Mouse (Mus musculus): ENCODE measurements around the gene Otud1. TPM values are rescaled to one million over a fixed set of nuclear protein-coding genes. Genes with fewer than 3 reads are reported as not detected.

The Otud1 gene
- polyA plus RNA-seq, 1 experiment from 2014 or later: 0.80 TPM

DNA sequence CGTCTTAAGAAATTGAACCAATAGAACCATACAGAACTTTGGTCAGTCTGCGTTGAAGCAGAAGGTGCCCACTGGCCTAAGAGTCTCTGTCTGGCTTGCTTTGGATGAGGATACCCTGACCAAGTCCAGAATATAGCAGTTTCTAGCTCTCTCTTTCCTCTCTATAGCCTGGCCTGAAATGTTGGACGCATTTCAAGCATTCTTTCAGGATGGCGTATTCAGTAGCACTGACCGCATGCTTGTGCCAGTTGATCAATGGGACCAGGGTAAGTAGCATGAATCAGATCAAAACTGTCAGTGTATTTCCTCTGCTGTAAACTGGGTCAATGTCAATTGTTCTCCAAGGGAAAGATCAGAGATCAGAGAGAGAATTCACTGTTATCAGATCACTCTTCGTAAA lies 6.6 kb downstream of the Otud1 start:
- H3K9ac ChIP-seq (ENCODE audit: low read length): no peak overlapping the region
- H3K4me1 ChIP-seq (replicated peaks; ENCODE audit: control insufficient read depth, insufficient read depth, low read length): peaks cover 6% of the 10 kb centered on the region
- H3K4me3 ChIP-seq (ENCODE audit: low read depth, low read length): no peak overlapping the region
- H3K27ac ChIP-seq (ENCODE audit: low read depth, low read length): no peak overlapping the region
- ATAC-seq (replicated peaks; ENCODE audit: low FRiP score) (peak; percentile 45; the same call in 1 of the 2 replicates), DNase-seq (ENCODE audit: low spot score) (no peak)
- no peaks in the 10 kb centered on the region for H3K36me3 ChIP-seq (ENCODE audit: control insufficient read depth, insufficient read depth, low read length)
- H3K4me2 ChIP-seq (ENCODE audit: low read depth, low read length, severe bottlenecking): no peak overlapping the region
- no peaks in the 10 kb centered on the region for H3K9me3 ChIP-seq (ENCODE audit: control insufficient read depth, low read length)
- 41% methylated on average over 6 of the region's 6 CpGs for WGBS
- H3K27me3 ChIP-seq (ENCODE audit: control insufficient read depth, insufficient read depth, low read length): peaks cover 4% of the 10 kb centered on the region

DNA sequence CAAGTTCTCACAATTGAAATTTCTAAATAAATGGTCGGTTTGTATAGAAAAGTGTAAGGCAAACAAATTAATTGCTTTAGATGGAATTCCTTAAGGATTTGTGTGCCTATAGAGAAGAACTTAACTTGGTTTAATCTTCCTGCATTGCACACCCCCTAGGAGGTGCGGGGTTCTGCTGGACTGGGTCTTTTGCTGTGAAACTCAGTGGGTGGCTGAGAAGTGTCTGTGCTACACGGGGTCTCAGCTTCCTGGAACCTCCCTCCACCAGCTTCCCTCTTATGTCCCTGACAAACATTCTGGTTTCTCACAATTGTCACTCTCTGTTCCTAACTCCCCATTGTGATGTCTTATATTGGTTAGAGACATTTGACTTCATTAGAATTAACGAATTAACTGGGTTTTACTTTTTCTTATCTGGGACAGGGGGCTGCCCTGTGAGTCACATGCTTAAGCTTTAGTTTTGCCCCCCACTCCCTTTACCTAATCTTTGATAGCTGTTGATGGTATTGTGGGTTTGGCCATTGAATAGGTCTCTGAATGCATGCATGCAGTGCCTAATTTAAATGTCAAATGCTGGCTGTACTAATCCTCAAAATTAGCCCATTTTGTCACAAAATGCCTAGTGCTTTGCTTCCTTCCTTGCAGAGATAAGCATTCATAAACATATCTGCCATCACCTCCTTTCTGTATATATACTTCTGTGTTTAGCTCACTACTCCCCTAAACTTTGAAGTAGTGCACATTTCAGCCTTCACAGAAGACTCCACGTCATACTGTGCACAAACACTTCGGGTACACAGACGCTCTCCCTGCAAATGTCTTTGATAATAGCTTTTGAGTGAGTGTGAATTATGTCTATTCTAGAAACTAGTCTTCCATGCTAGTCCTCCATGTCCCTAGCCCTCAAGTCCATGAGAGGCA lies 7.3 kb downstream of the Otud1 start:
- H3K4me3 ChIP-seq (ENCODE audit: low read depth, low read length): no peak overlapping the region
- ATAC-seq (replicated peaks; ENCODE audit: low FRiP score) (peak; percentile 55), DNase-seq (ENCODE audit: low spot score) (no peak)
- no peaks in the 10 kb centered on the region for H3K36me3 ChIP-seq (ENCODE audit: control insufficient read depth, insufficient read depth, low read length)
- 10% methylated on average over 7 of the region's 7 CpGs for WGBS
- no peak overlapping the region for H3K9ac ChIP-seq (ENCODE audit: low read length)
- H3K9me3 ChIP-seq (ENCODE audit: control insufficient read depth, low read length): no peaks in the 10 kb centered on the region
- no peaks in the 10 kb centered on the region for H3K27me3 ChIP-seq (ENCODE audit: control insufficient read depth, insufficient read depth, low read length)
- no peak overlapping the region for H3K27ac ChIP-seq (ENCODE audit: low read depth, low read length)
- peaks cover 6% of the 10 kb centered on the region for H3K4me1 ChIP-seq (replicated peaks; ENCODE audit: control insufficient read depth, insufficient read depth, low read length)
- H3K4me2 ChIP-seq (ENCODE audit: low read depth, low read length, severe bottlenecking): no peak overlapping the region

DNA sequence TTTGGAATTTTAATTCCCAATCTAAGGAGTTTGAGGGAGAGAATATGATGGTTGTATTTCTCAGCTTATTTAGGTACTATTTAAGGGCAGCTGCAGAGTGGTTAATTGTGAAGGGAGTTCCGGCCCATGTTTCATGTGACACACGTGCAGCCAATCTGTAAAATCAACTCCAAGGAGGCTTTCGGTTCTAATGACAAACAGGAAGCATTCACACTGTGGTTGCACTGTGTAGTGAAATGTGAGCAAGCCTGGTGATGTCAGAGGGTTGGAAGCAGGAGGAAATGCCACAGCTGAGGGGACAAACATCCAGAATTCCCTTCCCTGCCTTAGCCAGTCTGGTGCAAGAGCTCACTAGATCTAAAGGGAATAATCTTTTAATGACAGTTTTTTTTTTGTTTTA lies 8.3 kb downstream of the Otud1 start:
- no peak overlapping the region for H3K9ac ChIP-seq (ENCODE audit: low read length)
- H3K9me3 ChIP-seq (ENCODE audit: control insufficient read depth, low read length): no peaks in the 10 kb centered on the region
- H3K4me2 ChIP-seq (ENCODE audit: low read depth, low read length, severe bottlenecking): no peak overlapping the region
- no peak for DNase-seq (ENCODE audit: low spot score)
- no peaks in the 10 kb centered on the region for H3K27me3 ChIP-seq (ENCODE audit: control insufficient read depth, insufficient read depth, low read length)
- WGBS: 47% methylated on average over 3 of the region's 3 CpGs
- no peaks in the 10 kb centered on the region for H3K36me3 ChIP-seq (ENCODE audit: control insufficient read depth, insufficient read depth, low read length)
- no peak overlapping the region for H3K4me3 ChIP-seq (ENCODE audit: low read depth, low read length)
- ATAC-seq (replicated peaks; ENCODE audit: low FRiP score): no peak
- H3K4me1 ChIP-seq (replicated peaks; ENCODE audit: control insufficient read depth, insufficient read depth, low read length): peaks cover 6% of the 10 kb centered on the region
- no peak overlapping the region for H3K27ac ChIP-seq (ENCODE audit: low read depth, low read length)

DNA sequence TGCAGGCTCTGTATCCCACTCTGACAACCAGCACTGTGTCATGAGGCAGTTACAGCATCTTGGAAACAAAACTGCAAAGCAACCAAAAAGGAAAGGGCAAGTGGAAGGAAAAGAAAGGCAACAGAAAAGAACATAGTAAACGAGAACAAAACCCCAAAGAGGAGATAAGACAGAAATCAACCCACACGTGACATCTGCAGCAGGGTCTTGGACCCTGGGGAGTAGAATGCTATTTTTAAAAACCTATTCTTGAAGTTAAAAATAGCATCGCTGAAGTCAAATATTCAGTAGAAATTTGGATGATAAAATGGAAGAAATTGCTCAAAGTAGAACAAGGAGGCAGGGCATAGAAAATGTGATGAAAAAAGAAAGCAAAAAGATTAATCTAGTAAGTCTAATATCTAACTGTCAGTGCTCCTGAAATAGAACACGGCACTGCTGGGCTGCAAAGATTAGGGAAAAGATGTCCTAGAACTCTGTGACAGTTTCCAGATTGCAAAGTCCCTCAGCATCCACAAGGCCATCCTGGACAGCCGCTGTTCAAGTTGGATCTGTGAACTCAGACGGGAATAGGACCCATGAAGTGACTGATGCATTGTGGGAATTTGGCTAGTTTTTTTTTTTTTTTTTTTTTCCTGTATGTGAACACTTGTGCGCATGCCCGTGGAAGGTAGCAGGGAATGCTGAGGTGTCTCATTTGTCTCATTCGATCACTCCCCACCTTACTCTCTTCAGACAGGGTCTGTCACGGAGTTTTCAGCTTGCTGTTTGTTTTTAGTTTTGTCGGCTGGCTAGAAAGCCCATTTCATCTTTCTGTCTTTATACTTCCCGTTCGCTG lies 13.5 kb downstream of the Otud1 start:
- Histone ChIP-seq H3K4me2 (ENCODE audit: low read depth, low read length, severe bottlenecking) (no peak overlapping the region), H3K36me3 (ENCODE audit: control insufficient read depth, insufficient read depth, low read length) (no peaks in the 10 kb centered on the region), H3K27me3 (ENCODE audit: control insufficient read depth, insufficient read depth, low read length) (no peaks in the 10 kb centered on the region), H3K4me1 (replicated peaks; ENCODE audit: control insufficient read depth, insufficient read depth, low read length) (no peaks in the 10 kb centered on the region; the same call in 1 of the 2 replicates), H3K9ac (ENCODE audit: low read length) (no peak overlapping the region), H3K9me3 (ENCODE audit: control insufficient read depth, low read length) (no peaks in the 10 kb centered on the region), H3K4me3 (ENCODE audit: low read depth, low read length) (no peak overlapping the region), H3K27ac (ENCODE audit: low read depth, low read length) (no peak overlapping the region)
- 87% methylated on average over 13 of the region's 13 CpGs for WGBS
- no peak for ATAC-seq (replicated peaks; ENCODE audit: low FRiP score)
- no peak for DNase-seq (ENCODE audit: low spot score)

DNA sequence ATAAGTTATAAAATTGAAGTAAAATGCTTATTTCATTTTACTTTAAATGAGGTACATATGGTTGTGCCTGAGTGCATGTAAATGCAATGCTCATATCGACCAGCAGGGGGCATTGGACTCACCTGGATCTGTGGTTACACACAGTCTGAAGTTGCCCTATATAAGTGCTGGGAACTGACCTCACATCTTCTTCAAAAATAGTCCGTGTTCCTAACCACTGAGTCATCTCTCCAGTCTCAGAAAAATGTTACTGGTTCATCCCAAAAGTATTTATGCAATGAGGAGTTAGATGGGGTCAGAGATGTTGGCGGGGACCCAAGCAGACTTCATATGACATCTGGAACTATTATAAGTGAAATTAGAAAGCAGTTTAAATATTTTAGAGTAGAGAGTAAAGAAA lies 25.4 kb downstream of the Otud1 start:
- no peak for ATAC-seq (replicated peaks; ENCODE audit: low FRiP score)
- Histone ChIP-seq H3K4me2 (ENCODE audit: low read depth, low read length, severe bottlenecking) (no peak overlapping the region), H3K36me3 (ENCODE audit: control insufficient read depth, insufficient read depth, low read length) (no peaks in the 10 kb centered on the region), H3K27ac (ENCODE audit: low read depth, low read length) (no peak overlapping the region), H3K9me3 (ENCODE audit: control insufficient read depth, low read length) (no peaks in the 10 kb centered on the region), H3K4me3 (ENCODE audit: low read depth, low read length) (no peak overlapping the region), H3K4me1 (replicated peaks; ENCODE audit: control insufficient read depth, insufficient read depth, low read length) (no peaks in the 10 kb centered on the region), H3K9ac (ENCODE audit: low read length) (no peak overlapping the region), H3K27me3 (ENCODE audit: control insufficient read depth, insufficient read depth, low read length) (no peaks in the 10 kb centered on the region)
- WGBS: 56% methylated on average over 3 of the region's 3 CpGs
- DNase-seq (ENCODE audit: low spot score): no peak

DNA sequence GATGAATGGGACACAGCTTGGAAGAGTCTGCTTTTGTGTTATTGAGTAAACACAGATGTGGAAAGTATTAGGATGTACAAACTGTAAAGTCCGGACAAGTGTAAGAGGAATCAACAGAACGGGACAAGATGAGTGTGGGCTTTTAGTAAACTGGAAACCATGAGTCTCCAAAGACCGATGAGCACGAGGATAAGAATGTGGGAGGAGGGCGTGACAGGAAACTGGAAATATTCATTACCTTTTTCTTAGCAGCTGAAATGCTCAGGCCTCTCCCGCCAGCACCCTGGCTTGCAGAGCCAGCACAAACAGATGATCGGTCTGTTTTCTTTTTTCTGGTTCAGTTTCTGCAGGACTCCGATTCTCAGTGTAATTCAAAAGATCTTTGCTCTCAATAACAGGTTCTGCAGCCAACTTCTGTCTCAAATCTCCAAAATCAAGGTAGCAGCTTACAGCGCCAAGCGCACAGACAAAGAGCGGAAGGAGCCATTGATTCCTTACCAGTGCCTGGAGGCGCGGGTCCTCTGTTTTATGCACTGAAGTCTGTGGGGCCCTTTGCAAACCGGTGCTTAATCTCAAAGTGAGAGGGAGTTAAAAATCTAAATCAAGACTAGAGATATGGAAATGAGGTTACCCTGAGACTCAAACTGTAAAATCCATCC lies 28.1 kb downstream of the Otud1 start:
- 63% methylated on average over 14 of the region's 14 CpGs for WGBS
- no peak for DNase-seq (ENCODE audit: low spot score)
- ATAC-seq (replicated peaks; ENCODE audit: low FRiP score): no peak
- no peaks in the 10 kb centered on the region for H3K36me3 ChIP-seq (ENCODE audit: control insufficient read depth, insufficient read depth, low read length)
- no peaks in the 10 kb centered on the region for H3K27me3 ChIP-seq (ENCODE audit: control insufficient read depth, insufficient read depth, low read length)
- no peaks in the 10 kb centered on the region for H3K9me3 ChIP-seq (ENCODE audit: control insufficient read depth, low read length)
- H3K4me2 ChIP-seq (ENCODE audit: low read depth, low read length, severe bottlenecking): no peak overlapping the region
- no peak overlapping the region for H3K27ac ChIP-seq (ENCODE audit: low read depth, low read length)
- H3K9ac ChIP-seq (ENCODE audit: low read length): no peak overlapping the region
- no peaks in the 10 kb centered on the region for H3K4me1 ChIP-seq (replicated peaks; ENCODE audit: control insufficient read depth, insufficient read depth, low read length)
- no peak overlapping the region for H3K4me3 ChIP-seq (ENCODE audit: low read depth, low read length)

DNA sequence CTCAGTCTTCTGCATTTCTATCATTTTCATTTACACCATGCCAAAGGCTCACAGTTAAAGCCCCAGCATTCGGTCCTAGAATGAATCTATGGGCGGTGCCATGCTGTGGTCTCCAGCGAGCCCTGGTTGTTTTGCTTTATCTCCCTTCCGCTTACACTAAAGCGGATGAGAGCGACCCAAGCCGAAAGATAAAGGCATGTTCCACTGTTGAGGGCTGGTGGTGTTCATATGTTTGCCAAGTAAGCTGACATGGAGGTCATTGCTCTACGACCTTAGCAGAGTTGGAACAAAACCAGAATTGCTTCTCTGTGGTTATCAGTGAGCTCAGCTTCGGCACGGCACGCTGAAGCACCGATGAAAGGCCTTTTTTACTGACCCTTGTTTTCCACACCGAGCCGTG lies 32.5 kb downstream of the Otud1 start:
- no peak for DNase-seq (ENCODE audit: low spot score)
- no peak overlapping the region for H3K9ac ChIP-seq (ENCODE audit: low read length)
- H3K27ac ChIP-seq (ENCODE audit: low read depth, low read length): no peak overlapping the region
- H3K9me3 ChIP-seq (ENCODE audit: control insufficient read depth, low read length): no peaks in the 10 kb centered on the region
- no peaks in the 10 kb centered on the region for H3K36me3 ChIP-seq (ENCODE audit: control insufficient read depth, insufficient read depth, low read length)
- H3K4me3 ChIP-seq (ENCODE audit: low read depth, low read length): no peak overlapping the region
- WGBS: 89% methylated on average over 14 of the region's 14 CpGs
- H3K4me2 ChIP-seq (ENCODE audit: low read depth, low read length, severe bottlenecking): no peak overlapping the region
- no peaks in the 10 kb centered on the region for H3K27me3 ChIP-seq (ENCODE audit: control insufficient read depth, insufficient read depth, low read length)
- no peak for ATAC-seq (replicated peaks; ENCODE audit: low FRiP score)
- no peaks in the 10 kb centered on the region for H3K4me1 ChIP-seq (replicated peaks; ENCODE audit: control insufficient read depth, insufficient read depth, low read length)

DNA sequence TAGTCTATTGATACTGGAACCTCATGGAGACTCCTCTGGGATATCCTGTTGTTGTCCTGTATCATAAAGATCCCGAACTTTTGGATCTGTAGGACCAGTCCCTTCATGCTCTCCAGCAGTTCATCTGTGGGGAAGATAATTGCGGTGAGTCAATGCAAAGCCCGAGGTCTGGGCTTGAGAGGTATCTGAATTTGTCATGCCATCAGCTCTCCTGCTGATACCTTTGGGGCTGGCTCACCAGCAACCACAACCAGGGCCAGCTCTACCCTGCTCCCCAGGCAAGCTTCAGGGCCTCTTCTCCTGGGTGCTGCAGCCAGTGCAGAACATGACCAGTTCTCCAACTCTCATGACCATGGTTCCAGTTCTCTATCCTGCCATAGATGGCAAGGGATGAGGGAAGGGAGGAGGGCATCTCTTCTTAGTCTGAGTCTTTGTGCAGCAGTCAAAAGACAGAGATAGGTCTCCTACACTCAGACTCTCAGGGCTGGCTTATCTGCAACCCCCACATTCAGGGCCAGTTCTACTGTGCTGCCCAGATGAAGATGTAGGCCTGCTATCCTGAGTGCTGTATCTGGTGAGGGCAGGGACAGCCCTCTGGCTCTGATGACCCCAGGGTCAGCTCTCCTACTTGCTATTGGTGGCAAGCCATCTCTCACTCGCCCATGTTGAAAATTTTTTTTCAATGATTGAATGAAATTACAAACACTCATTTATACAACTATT lies 42.2 kb downstream of the Otud1 start:
- no peaks in the 10 kb centered on the region for H3K36me3 ChIP-seq (ENCODE audit: control insufficient read depth, insufficient read depth, low read length)
- H3K27ac ChIP-seq (ENCODE audit: low read depth, low read length): no peak overlapping the region
- H3K9ac ChIP-seq (ENCODE audit: low read length): no peak overlapping the region
- no peak overlapping the region for H3K4me2 ChIP-seq (ENCODE audit: low read depth, low read length, severe bottlenecking)
- no peak overlapping the region for H3K4me3 ChIP-seq (ENCODE audit: low read depth, low read length)
- H3K27me3 ChIP-seq (ENCODE audit: control insufficient read depth, insufficient read depth, low read length): no peaks in the 10 kb centered on the region
- no peaks in the 10 kb centered on the region for H3K4me1 ChIP-seq (replicated peaks; ENCODE audit: control insufficient read depth, insufficient read depth, low read length)
- no peak for DNase-seq (ENCODE audit: low spot score)
- ATAC-seq (replicated peaks; ENCODE audit: low FRiP score): no peak
- 86% methylated on average over 4 of the region's 4 CpGs for WGBS
- H3K9me3 ChIP-seq (ENCODE audit: control insufficient read depth, low read length): no peaks in the 10 kb centered on the region

Data from forebrain, embryonic 11.5 days (tissue).